Mouse (Mus musculus) kidney, adult 2 months (tissue): ENCODE measurements around the gene Ahcyl1.

Experiments used
- CTCF ChIP-seq: fragments of 200-500 bp; conservative IDR thresholded peaks from 2 replicates; pipeline ENCODE4 v1.5.1; 2011; ENCODE audit warnings: low read depth, mild to moderate bottlenecking, control low read depth, low read length, moderate library complexity, mixed read lengths; ENCODE audit not compliant: insufficient read depth, insufficient read length
- POLR2A ChIP-seq: fragments of 200-500 bp; IDR thresholded peaks from one replicate; pipeline ENCODE4 v1.6.1; 2011; ENCODE audit warnings: low read depth, low read length, control low read depth

- no peak for TF ChIP-seq CTCF
- no peak for TF ChIP-seq POLR2A
These were observed 37.4 kb downstream of the Ahcyl1 start for GRCm38 (mm10) chr3:107659000-107659399.
